Mouse (Mus musculus) left cerebral cortex, postnatal 14 days (tissue): ENCODE results near the gene Isoc2b. TPM values are rescaled to one million over a fixed set of nuclear protein-coding genes. Genes with fewer than 3 reads are reported as not detected.
A peak's percentile ranks its signal among the peaks of the same experiment; 100 is the strongest.
"Not testable (repeated sequence)": the region's sequence is repeated elsewhere in the genome, so short reads cannot be mapped to it uniquely, and the experiment has no call there.

Experiments used
- DNase-seq, 2 experiments: peaks; one replicate each; pipeline ENCODE4 v3.0.0; 2021 to 2022; ENCODE audit warnings: low spot score in 2 of 2, mixed read lengths in 1 of 2
- intact Hi-C: fragments of 180-260 bp; cut with DNase I; formaldehyde crosslinking; loops from one replicate; pipeline ENCODE4 v1.15.1; 2025
- total RNA-seq, 2 experiments: library from RNA; stranded (reverse); gene quantifications; 2 replicates each; pipeline ENCODE4 v1.2.3; 2021

The Isoc2b gene
- total RNA-seq, 2 experiments from 2014 or later, result 4.6 to 5.0 TPM

- intact Hi-C loops, result no loop called here
- peak; percentile 82 to 90 for DNase-seq
Measured at GRCm38 (mm10) chr7:4876753-4877221, 6.7 kb upstream of the Isoc2b start, which contains the start of gene Isoc2a. Gene Isoc2a (plus strand): TSS chr7:4877153.

GRCm38 (mm10) chr7:4866631-4867180 is 3.4 kb downstream of the Isoc2b start:
- intact Hi-C loops, result no loop called here
- no peak for DNase-seq

- intact Hi-C loops, result no loop called here
Measured at GRCm38 (mm10) chr7:4865579-4866493, 4.2 kb downstream of the Isoc2b start.

GRCm38 (mm10) chr7:4865090-4865489 is 5.0 kb downstream of the Isoc2b start:
- intact Hi-C loops, result no loop called here

More at GRCm38 (mm10) chr7:4865579-4866493, 4.2 kb downstream of the Isoc2b start:
- peak; percentile 96 for DNase-seq

GRCm38 (mm10) chr7:4864130-4864845 is 5.8 kb downstream of the Isoc2b start:
- DNase-seq, result no peak
- intact Hi-C loops, result no loop called here

More at GRCm38 (mm10) chr7:4865090-4865489, 5.0 kb downstream of the Isoc2b start:
- peak; percentile 44 to 56 for DNase-seq

- DNase-seq, result no peak
- intact Hi-C loops, result no loop called here
Measured at GRCm38 (mm10) chr7:4863541-4864080, 6.4 kb downstream of the Isoc2b start.

GRCm38 (mm10) chr7:4863041-4863440 is 7.0 kb downstream of the Isoc2b start:
- intact Hi-C loops, result no loop called here
- DNase-seq, result no peak

- intact Hi-C loops, DNase-seq: not testable (repeated sequence)
Measured at GRCm38 (mm10) chr7:4860926-4861325, 9.1 kb downstream of the Isoc2b start.

GRCm38 (mm10) chr7:4859418-4859978 is 10.6 kb downstream of the Isoc2b start:
- DNase-seq, result no peak
- intact Hi-C loops, result no loop called here

- intact Hi-C loops, result no loop called here
- DNase-seq, result no peak
Measured at GRCm38 (mm10) chr7:4857321-4857720, 12.7 kb downstream of the Isoc2b start.

GRCm38 (mm10) chr7:4856508-4856907 is 13.6 kb downstream of the Isoc2b start:
- intact Hi-C loops, result no loop called here
- no peak for DNase-seq

GRCm38 (mm10) chr7:4853613-4854012 is 16.4 kb downstream of the Isoc2b start:
- intact Hi-C loops, result no loop called here
- DNase-seq, result no peak

- intact Hi-C loops, result no loop called here
- no peak for DNase-seq
Measured at GRCm38 (mm10) chr7:4851315-4851688, 18.8 kb downstream of the Isoc2b start.

GRCm38 (mm10) chr7:4850621-4851314 is 19.3 kb downstream of the Isoc2b start:
- intact Hi-C loops, result no loop called here
- DNase-seq, result no peak

- DNase-seq, result no peak
- intact Hi-C loops, result no loop called here
Measured at GRCm38 (mm10) chr7:4849372-4849771, 20.7 kb downstream of the Isoc2b start.

- intact Hi-C loops, result loop anchor here (5.0 kb wide), 1 partner anchor 77 kb away; the partner anchor contains the start of gene Nat14
- DNase-seq, result peak; percentile 92 to 96
Measured at GRCm38 (mm10) chr7:4844917-4845309, 25.1 kb downstream of the Isoc2b start.

- intact Hi-C loops, result loop anchor here (5.0 kb wide), 1 partner anchor 78 kb away; the partner anchor contains the start of gene Nat14
Measured at GRCm38 (mm10) chr7:4844245-4844916, 25.7 kb downstream of the Isoc2b start, which contains the start of gene Shisa7. Gene Shisa7 (minus strand): TSS chr7:4844696.

More at GRCm38 (mm10) chr7:4844245-4844916, 25.7 kb downstream of the Isoc2b start, which contains the start of gene Shisa7:
- peak in 1 of 2 experiments; percentile 54 for DNase-seq
